Mouse (Mus musculus): ENCODE measurements around the gene Sgk1.
"Not testable (repeated sequence)": the region's sequence is repeated elsewhere in the genome, so short reads cannot be mapped to it uniquely, and the experiment has no call there.

Gene Sgk1

GRCm38 (mm10) chr10:22000491-22001306 lies 118.7 kb downstream of the Sgk1 start:
- DNase-seq (ENCODE audit: low spot score): no peak

GRCm38 (mm10) chr10:22001621-22002020 lies 119.6 kb downstream of the Sgk1 start:
- DNase-seq (ENCODE audit: low spot score): no peak

GRCm38 (mm10) chr10:22004763-22005162 lies 122.8 kb downstream of the Sgk1 start:
- DNase-seq (ENCODE audit: low spot score): no peak

- no peak for DNase-seq (ENCODE audit: low spot score)
Measured at GRCm38 (mm10) chr10:22007160-22007801, 125.3 kb downstream of the Sgk1 start.

GRCm38 (mm10) chr10:22007802-22008172 lies 125.8 kb downstream of the Sgk1 start:
- no peak for DNase-seq (ENCODE audit: low spot score)

- peak; percentile 61 for DNase-seq (ENCODE audit: low spot score)
Measured at GRCm38 (mm10) chr10:22010088-22010818, 128.3 kb downstream of the Sgk1 start.

- no peak for DNase-seq (ENCODE audit: low spot score)
Measured at GRCm38 (mm10) chr10:22017469-22018159, 135.6 kb downstream of the Sgk1 start.

- no peak for DNase-seq (ENCODE audit: low spot score)
Measured at GRCm38 (mm10) chr10:22018618-22019017, 136.6 kb downstream of the Sgk1 start.

- no peak for DNase-seq (ENCODE audit: low spot score)
Measured at GRCm38 (mm10) chr10:22034303-22034702, 152.3 kb downstream of the Sgk1 start.

GRCm38 (mm10) chr10:22036256-22036655 lies 154.3 kb downstream of the Sgk1 start:
- DNase-seq (ENCODE audit: low spot score): not testable (repeated sequence)

Measured in c-Kit-positive CD71-positive TER-119-positive erythroid progenitor cells, embryonic 14.5 days (primary cell).